Mouse (Mus musculus) embryonic facial prominence, embryonic 10.5 days (tissue): Measurements from ENCODE around the gene Brd7. TPM values are rescaled to one million over a fixed set of nuclear protein-coding genes. Genes with fewer than 3 reads are reported as not detected.

Experiments used
- DNase-seq: peaks from one replicate; pipeline ENCODE4 v3.0.0-alpha.2; 2017; ENCODE audit warnings: low spot score
- H3K27ac ChIP-seq: fragments of 300-500 bp; sonication (generic); replicated peaks from 2 replicates; pipeline ENCODE4 v1.5.1; 2016; ENCODE audit warnings: mild to moderate bottlenecking
- H3K27me3 ChIP-seq: fragments of 300-500 bp; sonication (generic); replicated peaks from 2 replicates; pipeline ENCODE4 v1.6.1; 2016; ENCODE audit warnings: low read depth, mild to moderate bottlenecking; ENCODE audit not compliant: poor library complexity, severe bottlenecking
- H3K36me3 ChIP-seq: fragments of 300-500 bp; sonication (generic); replicated peaks from 2 replicates; pipeline ENCODE4 v1.6.1; 2016; ENCODE audit warnings: mild to moderate bottlenecking, moderate library complexity
- H3K4me1 ChIP-seq: fragments of 300-500 bp; sonication (generic); 2 replicates; pipeline ENCODE4 v1.6.1; 2016
- H3K4me3 ChIP-seq: fragments of 300-500 bp; sonication (generic); 2 replicates; pipeline ENCODE4 v1.5.1; 2016; ENCODE audit warnings: mild to moderate bottlenecking, moderate library complexity
- H3K9me3 ChIP-seq: fragments of 300-500 bp; sonication (generic); 2 replicates; pipeline ENCODE4 v1.6.1; 2016; ENCODE audit warnings: mild to moderate bottlenecking
- WGBS: fragments of 180-500 bp; shearing (Covaris S2); methylation state at CpG from one replicate; pipeline ENCODE4 v1.1.7; 2016; 5-methylcytosine and 5-hydroxymethylcytosine counted together
- polyA plus RNA-seq: library from polyadenylated mRNA; unstranded; fragments of >200 nt; fragmentation: Nextera tagmentation; extraction: Ambion mirVana; gene quantifications from 2 replicates; pipeline ENCODE4 v1.2.1, GENCODE M21; 2016

Brd7 gene
- polyA plus RNA-seq, 1 experiment from 2014 or later = 86.5 TPM

DNA sequence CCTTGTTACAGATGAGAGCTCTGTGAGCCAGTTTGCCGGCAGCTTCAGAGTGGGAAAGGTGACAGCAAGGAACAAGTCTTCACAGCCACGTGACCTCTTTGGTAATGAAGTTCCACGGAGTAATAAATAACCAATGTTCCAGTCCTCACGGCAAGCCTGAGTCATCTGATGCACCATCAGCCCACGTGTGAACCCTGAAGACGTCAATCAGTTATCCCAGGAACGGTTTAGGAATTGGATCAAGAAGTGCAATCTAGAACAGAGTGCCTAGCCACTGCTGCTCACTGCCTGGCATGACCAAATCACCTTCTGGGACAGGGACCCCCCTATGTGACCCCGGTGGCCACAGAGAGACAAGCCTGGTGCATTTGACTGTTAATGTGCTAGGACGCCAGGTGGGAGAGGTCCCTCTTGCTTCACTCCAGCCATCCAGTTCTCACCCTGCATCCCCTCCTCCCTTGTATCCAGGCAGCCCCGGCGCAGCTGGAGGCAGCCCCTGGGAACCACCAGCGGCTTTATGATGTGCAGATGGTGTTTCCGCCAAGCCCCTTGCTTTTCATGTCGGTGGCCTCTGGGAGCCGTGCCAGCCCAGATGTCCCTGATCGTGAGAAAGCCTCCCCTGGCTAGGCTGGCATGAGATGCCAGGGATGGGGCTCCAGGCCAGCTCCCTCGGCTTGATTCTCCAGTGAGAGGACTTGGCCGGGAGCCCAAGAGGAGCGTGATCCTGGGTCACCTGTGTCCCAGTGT is 15.0 kb upstream of the Brd7 start:
- Histone ChIP-seq H3K9me3 (no peaks in the 10 kb centered on the region), H3K27me3 (peaks cover 19% of the 10 kb centered on the region), H3K4me1 (peaks cover 23% of the 10 kb centered on the region), H3K36me3 (no peaks in the 10 kb centered on the region), H3K27ac (no peak overlapping the region), H3K4me3 (no peak overlapping the region)
- no peak for DNase-seq
- WGBS = 75% methylated on average over 19 of the region's 19 CpGs

- Histone ChIP-seq H3K36me3 (no peaks in the 10 kb centered on the region), H3K4me3 (no peak overlapping the region), H3K9me3 (no peaks in the 10 kb centered on the region), H3K27ac (no peak overlapping the region), H3K27me3 (peaks cover 3% of the 10 kb centered on the region; the same call in 1 of the 2 replicates), H3K4me1 (peaks cover 16% of the 10 kb centered on the region)
- 86% methylated on average over 2 of the region's 2 CpGs for WGBS
- DNase-seq = no peak
Observed at GRCm38 (mm10) chr8:88371522-88371921, 9.5 kb upstream of the Brd7 start.

DNA sequence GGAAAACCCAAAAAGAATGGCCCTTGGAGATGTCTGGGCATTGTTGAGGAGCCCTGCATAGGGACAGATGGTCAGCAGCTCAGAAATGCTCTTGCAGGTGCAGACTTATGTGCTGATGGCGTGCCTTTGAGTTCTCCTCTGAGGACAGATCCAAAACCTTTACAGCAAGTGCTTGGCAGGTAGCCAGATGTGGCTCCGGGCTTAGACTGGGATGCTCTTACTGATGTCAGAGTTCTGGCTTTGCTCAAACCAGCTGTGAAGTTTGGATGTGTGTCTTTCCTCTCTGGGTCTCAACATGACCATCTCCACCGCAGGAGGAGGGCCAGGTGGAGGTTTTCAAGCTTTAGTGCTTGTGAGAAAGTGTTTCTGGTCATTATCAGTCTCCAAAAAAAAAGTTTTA is 7.8 kb upstream of the Brd7 start:
- Histone ChIP-seq H3K4me1 (peaks cover 11% of the 10 kb centered on the region), H3K4me3 (no peak overlapping the region), H3K9me3 (no peaks in the 10 kb centered on the region), H3K36me3 (no peaks in the 10 kb centered on the region), H3K27me3 (peaks cover 3% of the 10 kb centered on the region; the same call in 1 of the 2 replicates), H3K27ac (no peak overlapping the region)
- WGBS = 69% methylated on average over 3 of the region's 3 CpGs
- DNase-seq = no peak

DNA sequence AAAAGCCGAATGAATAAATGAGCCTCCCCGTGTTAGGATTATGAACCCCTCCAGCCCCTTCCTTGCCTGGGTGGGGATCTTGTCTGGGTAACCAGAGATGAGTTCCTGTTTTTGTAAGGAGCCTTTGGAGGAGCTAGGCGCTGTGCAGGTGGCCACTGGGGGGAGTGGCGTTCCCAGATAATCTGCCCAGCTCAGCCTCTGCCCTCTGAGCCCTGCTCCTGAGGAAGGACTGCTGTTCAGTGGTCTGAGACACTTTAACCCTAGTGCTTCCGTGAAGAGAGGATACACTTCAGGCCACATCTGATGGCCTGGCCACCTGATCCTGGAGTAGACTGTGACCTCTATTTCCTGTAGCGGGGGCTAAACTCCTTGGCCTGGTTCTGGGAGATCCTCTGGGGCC is 7.2 kb upstream of the Brd7 start:
- H3K27ac ChIP-seq = no peak overlapping the region
- H3K9me3 ChIP-seq = no peaks in the 10 kb centered on the region
- H3K27me3 ChIP-seq = peaks cover 3% of the 10 kb centered on the region; the same call in 1 of the 2 replicates
- no peak overlapping the region for H3K4me3 ChIP-seq
- peaks cover 11% of the 10 kb centered on the region for H3K4me1 ChIP-seq
- peak; percentile 70 for DNase-seq
- no peaks in the 10 kb centered on the region for H3K36me3 ChIP-seq
- WGBS = 15% methylated on average over 6 of the region's 6 CpGs

GRCm38 (mm10) chr8:88362446-88363150 is 604 bp upstream of the Brd7 start:
- peak overlapping the region; percentile 97; the same call in 1 of the 2 replicates for H3K27ac ChIP-seq
- no peak for DNase-seq
- peaks cover 5% of the 10 kb centered on the region; the same call in 1 of the 2 replicates for H3K9me3 ChIP-seq
- 0 out of 2 replicates have a peak, but pooled peaks cover 7% of the 10 kb centered on the region for H3K27me3 ChIP-seq
- WGBS = 36% methylated on average over 11 of the region's 11 CpGs
- H3K36me3 ChIP-seq = peaks cover 22% of the 10 kb centered on the region
- H3K4me3 ChIP-seq = peak overlapping the region; percentile 99
- peaks cover 18% of the 10 kb centered on the region for H3K4me1 ChIP-seq

GRCm38 (mm10) chr8:88361044-88361707 is 818 bp downstream of the Brd7 start:
- H3K27me3 ChIP-seq = 0 out of 2 replicates have a peak, but pooled peaks cover 7% of the 10 kb centered on the region
- peaks cover 18% of the 10 kb centered on the region for H3K4me1 ChIP-seq
- peak overlapping the region; percentile 99 for H3K4me3 ChIP-seq
- peak; percentile 18 for DNase-seq
- peaks cover 5% of the 10 kb centered on the region; the same call in 1 of the 2 replicates for H3K9me3 ChIP-seq
- 2% methylated on average over 31 of the region's 31 CpGs for WGBS
- peak overlapping the region; percentile 97 for H3K27ac ChIP-seq
- peaks cover 37% of the 10 kb centered on the region for H3K36me3 ChIP-seq

GRCm38 (mm10) chr8:88359959-88360358 is 2.0 kb downstream of the Brd7 start:
- Histone ChIP-seq H3K9me3 (peaks cover 5% of the 10 kb centered on the region; the same call in 1 of the 2 replicates), H3K27ac (no peak overlapping the region), H3K27me3 (0 out of 2 replicates have a peak, but pooled peaks cover 7% of the 10 kb centered on the region), H3K4me1 (peaks cover 18% of the 10 kb centered on the region), H3K36me3 (peaks cover 49% of the 10 kb centered on the region), H3K4me3 (peak overlapping the region; percentile 99; the same call in 1 of the 2 replicates)
- no peak for DNase-seq
- 91% methylated on average over 2 of the region's 2 CpGs for WGBS

GRCm38 (mm10) chr8:88357946-88358345 is 4.0 kb downstream of the Brd7 start:
- Histone ChIP-seq H3K27ac (no peak overlapping the region), H3K36me3 (peaks cover 69% of the 10 kb centered on the region), H3K9me3 (peaks cover 5% of the 10 kb centered on the region; the same call in 1 of the 2 replicates), H3K4me3 (no peak overlapping the region), H3K4me1 (peaks cover 18% of the 10 kb centered on the region), H3K27me3 (no peaks in the 10 kb centered on the region)
- DNase-seq = no peak
- WGBS = 90% methylated on average over 5 of the region's 5 CpGs

- H3K9me3 ChIP-seq = peaks cover 5% of the 10 kb centered on the region; the same call in 1 of the 2 replicates
- WGBS = 76% methylated on average over 5 of the region's 5 CpGs
- peaks cover 18% of the 10 kb centered on the region for H3K4me1 ChIP-seq
- DNase-seq = no peak
- H3K4me3 ChIP-seq = no peak overlapping the region
- no peaks in the 10 kb centered on the region for H3K27me3 ChIP-seq
- H3K27ac ChIP-seq = no peak overlapping the region
- H3K36me3 ChIP-seq = peaks cover 75% of the 10 kb centered on the region
Observed at GRCm38 (mm10) chr8:88357226-88357933, 4.6 kb downstream of the Brd7 start.

- H3K36me3 ChIP-seq = peaks cover 99% of the 10 kb centered on the region
- no peak for DNase-seq
- H3K27me3 ChIP-seq = no peaks in the 10 kb centered on the region
- no peaks in the 10 kb centered on the region for H3K9me3 ChIP-seq
- H3K27ac ChIP-seq = no peak overlapping the region
- 83% methylated on average over 2 of the region's 2 CpGs for WGBS
- H3K4me3 ChIP-seq = no peak overlapping the region
- H3K4me1 ChIP-seq = no peaks in the 10 kb centered on the region
Observed at GRCm38 (mm10) chr8:88349046-88349445, 12.9 kb downstream of the Brd7 start.

DNA sequence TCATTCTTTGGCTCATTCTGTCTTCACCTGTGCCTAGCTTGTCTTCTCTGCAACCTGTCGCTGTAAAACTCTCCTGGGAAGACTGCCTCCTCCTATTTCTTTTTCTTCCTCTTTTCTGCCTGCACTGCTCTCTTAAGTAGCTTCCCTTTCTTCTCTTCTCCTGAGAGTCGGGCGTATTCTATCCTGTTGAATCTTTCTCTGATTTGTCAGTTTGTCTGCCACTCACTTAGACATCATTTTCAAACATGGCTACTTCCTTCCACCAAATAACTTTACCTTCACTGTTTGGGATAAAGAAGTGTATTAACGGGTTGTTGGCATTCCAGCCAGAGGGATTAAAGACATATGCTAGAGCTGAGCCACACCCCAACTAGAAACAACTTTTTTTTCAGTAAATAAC is 20.0 kb downstream of the Brd7 start:
- WGBS = 90% methylated on average over 4 of the region's 4 CpGs
- Histone ChIP-seq H3K36me3 (peaks cover 100% of the 10 kb centered on the region), H3K9me3 (no peaks in the 10 kb centered on the region), H3K4me1 (no peaks in the 10 kb centered on the region), H3K27me3 (no peaks in the 10 kb centered on the region), H3K4me3 (no peak overlapping the region), H3K27ac (no peak overlapping the region)
- DNase-seq = no peak
